Mouse (Mus musculus) megakaryocyte-erythroid progenitor cell, adult 5-6 weeks (primary cell): ENCODE data around the gene Mical2. TPM values are rescaled to one million over a fixed set of nuclear protein-coding genes. Genes with fewer than 3 reads are reported as not detected.

ENCODE experiments used
- ATAC-seq: replicated peaks from 2 replicates; pipeline ENCODE4 v1.8.0; 2016; ENCODE audit warnings: mild to moderate bottlenecking, inconsistent platforms; ENCODE audit not compliant: severe bottlenecking, poor library complexity, low FRiP score, low TSS enrichment
- total RNA-seq, 2 experiments: library from RNA; stranded (forward) in 1 of 2; stranded (reverse) in 1 of 2; fragments of 200-1000, 215-1000 nt in 1 of 2; fragments of >200 nt in 1 of 2; fragmentation: Nextera tagmentation in 1 of 2; gene quantifications; 2 replicates each; pipeline ENCODE4 v1.2.3; 2014 to 2017

Gene Mical2
- total RNA-seq, 2 experiments from 2014 or later, result 0.47 TPM; not detected in 1

- no peak for ATAC-seq
These were observed 13.4 kb downstream of the Mical2 start for GRCm38 (mm10) chr7:112238768-112239728.

DNA sequence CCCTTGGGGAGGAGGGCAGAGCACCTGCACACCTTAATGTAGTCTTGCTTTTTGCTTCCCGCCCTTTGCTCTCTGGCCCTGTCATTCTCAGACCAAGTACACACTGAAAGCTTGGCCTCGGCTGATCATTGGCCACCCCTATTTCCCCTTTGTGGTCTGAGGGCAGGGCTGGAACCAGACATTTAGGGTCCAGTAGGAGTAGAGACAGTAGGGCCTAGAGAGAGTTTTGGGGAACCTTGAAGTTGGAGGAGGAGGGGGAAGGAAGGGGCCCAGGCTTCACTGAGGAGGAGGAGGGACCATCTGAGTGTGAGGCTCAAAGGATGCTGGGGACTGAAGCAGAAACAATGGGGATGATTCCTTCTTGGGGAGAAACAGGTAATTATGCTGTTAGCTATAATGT, 15.1 kb downstream of the Mical2 start:
- no peak for ATAC-seq

- no peak for ATAC-seq
These were observed 15.7 kb downstream of the Mical2 start for GRCm38 (mm10) chr7:112241211-112241944.

DNA sequence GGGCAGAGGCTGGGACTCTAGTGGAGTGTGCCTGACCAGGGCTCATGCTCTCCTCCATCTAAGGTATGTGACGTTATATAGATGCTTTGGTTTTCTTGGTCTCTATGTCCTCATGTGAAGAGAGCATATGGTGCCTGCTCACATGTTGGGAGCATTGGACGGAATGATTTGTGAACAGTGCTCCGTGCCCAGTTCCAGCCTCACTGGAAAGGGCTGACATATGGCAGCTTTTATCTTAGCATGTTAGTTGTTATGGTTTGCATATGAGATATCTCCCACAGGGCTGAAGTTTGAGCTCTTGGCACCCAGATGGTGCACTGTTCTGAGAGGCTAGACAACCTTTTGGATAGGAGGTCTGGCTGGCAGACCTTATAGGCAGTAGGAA, 16.3 kb downstream of the Mical2 start:
- no peak for ATAC-seq

DNA sequence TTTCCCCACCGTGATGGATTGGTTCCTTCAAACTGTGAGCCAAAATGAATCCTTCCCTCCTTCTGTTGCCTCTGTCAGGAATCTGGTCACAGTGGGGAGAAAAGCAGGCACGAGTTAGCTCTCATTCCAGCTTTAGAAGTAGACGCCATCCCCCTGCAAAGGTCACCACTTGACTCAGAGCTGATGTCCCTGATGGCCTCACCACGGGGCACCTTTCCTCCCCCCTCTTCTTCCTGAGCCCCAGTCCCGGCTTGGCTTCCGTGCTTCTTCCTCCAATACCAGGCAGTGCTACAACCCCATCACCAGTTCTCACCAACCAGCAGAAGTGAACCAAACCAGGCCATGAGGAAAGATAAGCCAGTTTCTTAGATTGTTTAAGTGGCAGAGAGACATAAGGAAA, 16.9 kb downstream of the Mical2 start:
- ATAC-seq, result no peak

- no peak for ATAC-seq
These were observed 18.4 kb downstream of the Mical2 start for GRCm38 (mm10) chr7:112244071-112244470.

DNA sequence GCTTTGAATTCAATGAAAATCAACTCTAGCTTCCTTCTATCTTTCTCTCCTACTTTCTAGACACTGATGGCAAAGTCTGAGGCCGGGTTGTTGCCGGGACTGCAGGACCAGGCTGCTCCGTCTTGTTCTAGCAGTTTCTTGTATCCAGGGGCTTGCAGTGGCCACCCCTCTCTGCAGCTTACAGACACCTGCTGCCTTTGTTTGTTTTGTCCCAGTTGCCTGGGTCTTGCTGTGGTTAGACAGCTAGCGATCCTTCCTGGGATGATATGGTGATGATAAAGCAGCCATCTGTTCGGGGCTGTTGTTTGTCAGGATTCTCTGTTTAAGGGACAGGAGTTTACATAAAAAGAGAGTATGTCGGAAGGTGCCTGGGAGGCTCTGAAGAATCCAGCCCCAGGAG, 19.0 kb downstream of the Mical2 start:
- no peak for ATAC-seq

DNA sequence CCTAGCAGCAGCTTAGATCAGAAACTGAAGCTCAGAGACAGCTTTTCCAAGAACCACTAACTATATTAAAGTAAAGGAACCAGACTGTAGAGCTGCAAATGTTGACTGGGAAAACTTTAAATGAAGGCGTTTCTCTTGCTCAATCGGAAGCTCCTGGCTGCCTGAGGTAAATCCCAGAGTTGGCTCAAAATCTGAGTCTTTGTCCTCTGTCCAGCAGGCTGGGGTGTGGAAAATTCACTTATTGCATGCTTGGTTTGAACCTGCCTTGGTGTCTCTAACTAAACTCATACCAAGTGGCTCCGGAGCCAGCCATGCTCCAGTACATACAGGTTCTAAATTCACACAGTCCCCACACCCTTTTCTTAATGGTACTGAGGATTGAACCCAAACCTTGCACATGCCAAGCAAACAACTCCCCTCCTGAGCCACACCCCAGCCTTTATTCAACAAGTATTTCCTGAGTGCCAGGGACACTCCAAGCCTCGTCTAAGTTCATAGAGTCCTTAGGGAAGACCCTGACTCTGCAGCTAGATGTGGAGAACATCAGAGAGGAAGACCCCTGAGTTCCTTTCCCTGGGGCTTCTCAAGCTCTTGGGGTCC, 20.3 kb downstream of the Mical2 start:
- no peak for ATAC-seq

- no peak for ATAC-seq
These were observed 20.8 kb downstream of the Mical2 start for GRCm38 (mm10) chr7:112246442-112246841.

GRCm38 (mm10) chr7:112247890-112248289, 22.2 kb downstream of the Mical2 start:
- no peak for ATAC-seq

- no peak for ATAC-seq
These were observed 23.8 kb downstream of the Mical2 start for GRCm38 (mm10) chr7:112249476-112249875.

- no peak for ATAC-seq
These were observed 26.4 kb downstream of the Mical2 start for GRCm38 (mm10) chr7:112252065-112252464.

DNA sequence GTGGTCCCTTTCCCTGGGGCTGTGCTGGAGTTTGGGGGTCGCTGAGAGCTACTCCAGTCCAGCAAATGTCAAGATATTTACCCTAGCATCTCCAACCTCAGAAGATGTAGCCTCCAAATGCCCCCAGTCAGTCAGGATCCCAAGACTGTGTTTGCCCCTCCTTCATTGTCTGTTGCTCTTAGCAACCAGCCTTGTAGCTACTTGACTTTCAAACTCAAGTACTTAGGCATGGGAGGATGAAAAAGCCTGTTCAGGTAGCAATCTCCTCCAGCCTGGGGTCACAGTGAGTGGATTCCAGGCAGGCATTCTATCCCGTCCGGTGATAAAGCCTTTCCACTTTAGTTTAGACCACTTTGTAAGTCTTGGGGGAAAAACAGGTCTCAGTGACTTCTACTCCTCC, 28.6 kb downstream of the Mical2 start:
- ATAC-seq, result no peak

DNA sequence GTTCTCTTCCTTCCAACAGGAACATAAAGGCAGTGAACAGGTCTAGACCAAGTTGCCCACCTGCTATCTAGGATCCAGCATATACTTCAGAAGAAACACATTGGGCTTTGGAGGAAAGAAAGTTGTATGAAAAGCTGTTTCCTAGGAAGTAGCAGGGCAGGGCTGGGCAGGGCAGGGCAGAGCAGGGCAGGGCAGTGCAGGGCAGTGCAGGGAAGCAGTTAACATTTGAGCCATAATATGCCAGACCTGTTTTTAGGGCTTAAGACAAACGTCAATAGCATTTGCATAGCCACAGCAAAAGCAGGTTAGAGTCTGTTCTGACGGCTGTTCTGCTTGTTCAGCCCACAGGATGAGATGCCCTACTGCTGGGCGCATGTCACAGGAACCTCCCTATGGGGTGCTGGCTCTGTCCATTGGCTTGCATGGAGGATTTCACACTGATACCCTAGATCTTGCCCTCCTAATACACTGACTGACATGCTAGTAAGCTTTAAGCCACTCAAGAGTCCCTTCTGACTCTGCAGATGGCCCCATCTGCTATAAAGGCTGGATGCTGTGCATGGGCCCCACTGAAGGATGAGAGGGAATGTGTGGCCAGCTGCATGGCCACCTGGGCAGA, 29.7 kb downstream of the Mical2 start:
- no peak for ATAC-seq

DNA sequence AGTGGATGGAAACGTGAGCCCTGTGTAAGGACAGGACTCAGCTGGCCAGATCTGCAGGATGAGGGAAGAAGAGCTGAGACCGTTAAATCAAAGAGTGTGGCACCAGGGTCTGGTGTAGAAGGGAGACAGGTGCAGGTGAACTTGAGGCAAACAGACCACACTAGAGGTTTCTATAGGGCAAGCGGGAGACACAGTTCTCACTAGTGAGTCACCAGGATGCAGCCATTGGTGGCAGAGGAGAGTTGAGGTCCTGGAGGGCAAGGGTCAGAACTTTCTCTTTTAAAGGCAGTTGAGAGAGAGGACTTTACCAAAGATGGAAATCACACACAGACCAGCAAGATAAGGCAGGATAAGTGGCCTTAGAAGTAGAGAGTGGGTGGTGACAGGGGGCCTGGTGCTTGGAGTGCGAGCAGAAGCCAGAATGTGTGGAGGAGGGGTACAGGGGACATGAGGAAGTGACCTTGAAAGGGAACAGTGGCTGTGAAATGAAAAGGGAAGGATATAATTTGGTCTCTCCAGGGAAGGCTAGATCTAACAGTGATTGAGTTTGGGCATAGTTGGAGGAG, 32.8 kb downstream of the Mical2 start:
- ATAC-seq, result no peak

- ATAC-seq, result no peak
These were observed 33.6 kb downstream of the Mical2 start for GRCm38 (mm10) chr7:112259286-112259685.

DNA sequence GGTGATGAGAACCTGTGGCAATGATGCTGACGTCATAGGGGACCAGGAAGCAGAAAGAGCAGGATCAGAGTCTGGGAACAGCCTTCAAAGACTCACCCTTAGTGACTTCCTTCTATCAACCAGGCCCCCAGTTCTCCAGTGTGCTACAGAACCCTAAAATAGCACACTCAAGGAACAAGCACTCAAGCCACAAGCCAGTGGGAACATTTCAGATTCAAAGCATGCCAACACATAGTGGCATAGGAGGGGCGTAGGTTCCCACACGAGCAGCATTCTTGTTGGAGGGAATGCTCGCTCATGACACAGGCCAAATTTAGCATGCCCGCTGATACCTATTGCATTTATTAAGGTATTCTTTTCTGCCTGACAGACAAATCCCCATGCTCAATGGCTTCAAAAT, 35.5 kb downstream of the Mical2 start:
- no peak for ATAC-seq

DNA sequence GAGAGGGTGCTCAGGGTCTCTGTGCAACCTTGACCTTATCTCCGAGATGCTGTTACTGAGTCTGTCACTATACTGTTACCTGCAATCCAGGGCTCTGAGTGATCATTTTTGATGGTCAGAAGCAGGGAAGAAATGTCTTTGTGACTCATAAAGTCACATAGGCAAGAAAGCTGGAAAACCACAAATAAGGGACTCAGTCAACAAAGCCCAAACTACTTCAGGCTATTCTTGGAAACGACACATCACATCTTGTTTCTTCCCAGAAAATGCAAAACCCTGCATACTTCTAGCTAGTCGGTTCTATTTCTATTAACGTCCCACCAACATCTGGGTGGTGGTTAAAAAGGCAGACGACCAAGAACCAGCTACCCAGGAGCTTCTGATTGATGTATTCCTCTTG, 41.6 kb downstream of the Mical2 start:
- no peak for ATAC-seq

- no peak for ATAC-seq
These were observed 43.2 kb downstream of the Mical2 start for GRCm38 (mm10) chr7:112268761-112269425.
